Mouse (Mus musculus): ENCODE measurements at regions not wholly inside any gene's neighbourhood (a gene's known extent, or its start where the extent isn't known, plus 50 kb on each side); places are given as distances from the start of the nearest gene placed in this dataset.

DNA sequence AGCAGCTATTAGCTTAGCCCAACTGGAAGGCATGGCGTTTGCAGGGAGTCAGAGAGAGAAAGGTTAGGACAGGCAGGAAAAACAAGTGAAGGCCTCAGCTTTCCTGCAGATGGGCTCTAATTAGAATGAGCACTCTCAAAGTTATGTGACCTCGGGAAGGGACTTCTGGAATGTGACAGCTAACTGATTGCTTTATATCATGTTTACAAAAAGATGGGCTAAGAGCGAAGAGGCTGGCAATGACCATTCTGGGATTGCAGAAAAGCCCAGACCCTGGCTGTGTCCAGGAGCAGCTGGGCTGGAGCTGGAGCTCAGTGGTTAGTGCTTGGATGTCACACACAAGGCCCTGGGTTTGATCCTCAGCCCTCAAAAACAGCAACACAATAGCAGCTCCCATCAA, 65.7 kb upstream of the Mark1 start:
- Histone ChIP-seq H3K27ac (ENCODE audit: insufficient read depth, low read depth) (no peak overlapping the region), H3K9me3 (replicated peaks; ENCODE audit: low read length) (no peaks in the 10 kb centered on the region), H3K4me1 (ENCODE audit: control insufficient read depth in 1 of 2, insufficient read depth in 2 of 2) (no peaks in the 10 kb centered on the region), H3K4me3 (replicated peaks in 1 of 3; ENCODE audit: low read depth in 2 of 3, low read length in 2 of 3, poor library complexity in 1 of 3) (no peak overlapping the region), H3K27me3 (replicated peaks) (no peaks in the 10 kb centered on the region), H3K9ac (ENCODE audit: insufficient read depth, low read depth) (no peak overlapping the region), H3K79me2 (replicated peaks; ENCODE audit: control insufficient read depth, extremely low read depth, insufficient read depth, poor library complexity, severe bottlenecking) (no peaks in the 10 kb centered on the region), H3K4me2 (ENCODE audit: insufficient read depth, low read depth, poor library complexity, severe bottlenecking) (no peak overlapping the region), H3K36me3 (replicated peaks in 1 of 2; ENCODE audit: control insufficient read depth in 1 of 2, insufficient read depth in 1 of 2, low read length in 1 of 2) (no peaks in the 10 kb centered on the region)
- in situ Hi-C loops (cut with MboI; ENCODE audit: low pct_ligation_motif_present, low pct_unique_long_range_greater_than_20kb, low sequenced_read_pairs), result no loop called here
- dilution Hi-C loops (cut with MboI; ENCODE audit: extremely low pct_ligation_motif_present, extremely low pct_unique_long_range_greater_than_20kb, low sequenced_read_pairs), result no loop called here
- no peak for TF ChIP-seq BHLHE40 (IDR thresholded peaks at IDR 0.05; ENCODE audit: low read depth, low read length)
- no peak for TF ChIP-seq TBP (conservative IDR thresholded peaks at IDR 0.05; ENCODE audit: low read depth, low read length)
- no peak for TF ChIP-seq ZNF384 (IDR thresholded peaks at IDR 0.05; ENCODE audit: low read depth, low read length)
- TF ChIP-seq JUND (conservative IDR thresholded peaks at IDR 0.05; ENCODE audit: low read depth, low read length), result no peak
- no peak for TF ChIP-seq CTCF (conservative IDR thresholded peaks at IDR 0.05 in 1 of 2, IDR thresholded peaks at IDR 0.05 in 1 of 2; ENCODE audit: low read depth in 2 of 2, low read length in 2 of 2)
- no peak for TF ChIP-seq TCF12 (IDR thresholded peaks at IDR 0.05; ENCODE audit: low read depth, low read length)
- no peak for TF ChIP-seq MEF2A (IDR thresholded peaks at IDR 0.05; ENCODE audit: borderline replicate concordance, low read depth, low read length)
- no peak for TF ChIP-seq ZMIZ1 (IDR thresholded peaks at IDR 0.05; ENCODE audit: low read depth, low read length)
- TF ChIP-seq IRF4 (IDR thresholded peaks at IDR 0.05; ENCODE audit: low read depth, low read length), result no peak
- TF ChIP-seq CHD2 (IDR thresholded peaks at IDR 0.05; ENCODE audit: low read length), result no peak
- TF ChIP-seq JUN (IDR thresholded peaks at IDR 0.05; ENCODE audit: insufficient read depth, low read depth, low read length), result no peak
- no peak for TF ChIP-seq ETS1 (conservative IDR thresholded peaks at IDR 0.05; ENCODE audit: low read depth, low read length)
- no peak for TF ChIP-seq HCFC1 (IDR thresholded peaks at IDR 0.05; ENCODE audit: low read depth, low read length)
- no peak for TF ChIP-seq USF2 (conservative IDR thresholded peaks at IDR 0.05; ENCODE audit: low read depth, low read length)
- no peak for TF ChIP-seq MAZ (IDR thresholded peaks at IDR 0.05; ENCODE audit: low read depth, low read length)
- no peak for TF ChIP-seq POLR2AphosphoS2 (IDR thresholded peaks at IDR 0.05; ENCODE audit: low read depth, low read length)
- TF ChIP-seq UBTF (IDR thresholded peaks at IDR 0.05; ENCODE audit: low read depth, low read length), result no peak
- TF ChIP-seq NELFE (IDR thresholded peaks at IDR 0.05; ENCODE audit: low read depth, low read length), result no peak
- TF ChIP-seq CHD1 (IDR thresholded peaks at IDR 0.05; ENCODE audit: low read depth, low read length), result no peak
- TF ChIP-seq GABPA (IDR thresholded peaks at IDR 0.05; ENCODE audit: insufficient replicate concordance, low read depth, low read length), result no peak
- DNase-seq (ENCODE audit: extremely low read depth), result no peak

DNA sequence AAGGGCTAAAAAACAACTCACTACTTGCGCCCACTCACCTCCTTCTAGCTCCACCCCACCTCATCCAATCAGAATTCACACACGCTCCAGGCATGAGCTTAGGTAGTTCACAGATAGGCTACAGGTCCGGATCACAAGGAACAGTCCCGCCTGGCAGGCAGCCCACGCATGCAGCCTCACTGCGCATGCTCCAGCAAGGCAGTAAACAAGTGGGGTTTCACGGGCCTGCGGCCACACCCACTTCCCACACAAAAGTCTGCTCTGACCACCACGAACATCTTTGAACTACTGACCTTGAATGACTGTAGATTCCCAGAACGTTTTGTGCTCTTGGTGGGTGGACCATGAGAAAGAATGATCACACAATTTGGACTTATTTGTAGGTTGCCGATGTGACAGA, 62.7 kb upstream of the Mark1 start:
- Histone ChIP-seq H3K27ac (ENCODE audit: insufficient read depth, low read depth) (no peak overlapping the region), H3K79me2 (replicated peaks; ENCODE audit: control insufficient read depth, extremely low read depth, insufficient read depth, poor library complexity, severe bottlenecking) (no peaks in the 10 kb centered on the region), H3K27me3 (replicated peaks) (no peaks in the 10 kb centered on the region), H3K36me3 (replicated peaks in 1 of 2; ENCODE audit: control insufficient read depth in 1 of 2, insufficient read depth in 1 of 2, low read length in 1 of 2) (no peaks in the 10 kb centered on the region), H3K4me1 (ENCODE audit: control insufficient read depth in 1 of 2, insufficient read depth in 2 of 2) (no peaks in the 10 kb centered on the region), H3K4me3 (replicated peaks in 1 of 3; ENCODE audit: low read depth in 2 of 3, low read length in 2 of 3, poor library complexity in 1 of 3) (no peak overlapping the region), H3K9me3 (replicated peaks; ENCODE audit: low read length) (no peaks in the 10 kb centered on the region), H3K4me2 (ENCODE audit: insufficient read depth, low read depth, poor library complexity, severe bottlenecking) (no peak overlapping the region), H3K9ac (ENCODE audit: insufficient read depth, low read depth) (no peak overlapping the region)
- in situ Hi-C loops (cut with MboI; ENCODE audit: low pct_ligation_motif_present, low pct_unique_long_range_greater_than_20kb, low sequenced_read_pairs), result no loop called here
- TF ChIP-seq MAZ (IDR thresholded peaks at IDR 0.05; ENCODE audit: low read depth, low read length) (no peak), MEF2A (IDR thresholded peaks at IDR 0.05; ENCODE audit: borderline replicate concordance, low read depth, low read length) (no peak), ZMIZ1 (IDR thresholded peaks at IDR 0.05; ENCODE audit: low read depth, low read length) (no peak), PAX5 (IDR thresholded peaks at IDR 0.05; ENCODE audit: low read length) (no peak), BHLHE40 (IDR thresholded peaks at IDR 0.05; ENCODE audit: low read depth, low read length) (no peak), CHD2 (IDR thresholded peaks at IDR 0.05; ENCODE audit: low read length) (no peak)
- dilution Hi-C loops (cut with MboI; ENCODE audit: extremely low pct_ligation_motif_present, extremely low pct_unique_long_range_greater_than_20kb, low sequenced_read_pairs), result no loop called here
- no peak for DNase-seq (ENCODE audit: extremely low read depth)
